Mouse (Mus musculus) olfactory bulb, adult 2 months (tissue): ENCODE data around the gene Ptgir.

Experiments used
- CTCF ChIP-seq: fragments of 200-500 bp; IDR thresholded peaks from 2 replicates; pipeline ENCODE4 v1.5.1; 2012; ENCODE audit warnings: low read depth, mild to moderate bottlenecking, low read length, moderate library complexity; ENCODE audit not compliant: insufficient read depth
- POLR2A ChIP-seq: fragments of 200-500 bp; IDR thresholded peaks from 2 replicates; pipeline ENCODE4 v1.6.1; 2012; ENCODE audit warnings: mild to moderate bottlenecking, low read depth, low read length, moderate library complexity; ENCODE audit not compliant: insufficient read depth

DNA sequence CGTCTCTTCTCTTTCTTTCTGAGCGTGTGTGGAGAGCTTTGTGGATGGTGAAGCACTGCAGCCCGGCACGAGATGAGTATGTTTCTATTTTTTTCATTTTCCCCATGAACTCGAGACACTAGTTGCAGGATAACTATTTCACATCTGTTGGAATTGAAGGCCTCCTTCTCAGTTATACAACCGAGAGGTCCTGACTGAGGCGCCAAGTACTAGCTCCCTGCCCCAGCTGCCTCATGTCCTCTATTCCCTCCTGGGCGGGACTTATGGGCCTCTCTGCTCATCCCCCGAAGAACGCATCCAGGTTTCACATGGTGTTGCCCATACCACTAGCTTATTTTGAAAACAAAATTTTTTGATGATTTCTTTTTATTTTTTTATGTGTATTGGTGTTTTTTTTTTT, 10.8 kb upstream of the Ptgir start:
- no peak for TF ChIP-seq POLR2A
- no peak for TF ChIP-seq CTCF
